Mouse (Mus musculus) left cerebral cortex, postnatal 25 days (tissue): ENCODE measurements at regions not wholly inside any gene's neighbourhood (a gene's known extent, or its start where the extent isn't known, plus 50 kb on each side); places are given as distances from the start of the nearest gene placed in this dataset.

Source experiments
- DNase-seq, 2 experiments: peaks; one replicate each; pipeline ENCODE4 v3.0.0; 2022; ENCODE audit warnings: low spot score in 2 of 2, mixed read lengths in 1 of 2
- intact Hi-C: fragments of 180-260 bp; cut with DNase I; formaldehyde crosslinking; loops from one replicate; pipeline ENCODE4 v1.15.1; 2025

- DNase-seq: no peak
- intact Hi-C loops: no loop called here
Measured at GRCm38 (mm10) chr13:44290199-44290598, 439.1 kb upstream of the Jarid2 start.

- DNase-seq: no peak
- intact Hi-C loops: no loop called here
Measured at GRCm38 (mm10) chr13:44292476-44293056, 436.7 kb upstream of the Jarid2 start.

- DNase-seq: peak; percentile 44 to 71
- intact Hi-C loops: no loop called here
Measured at GRCm38 (mm10) chr13:44293736-44294416, 435.4 kb upstream of the Jarid2 start.

- no peak for DNase-seq
Measured at GRCm38 (mm10) chr13:44295621-44296020, 433.7 kb upstream of the Jarid2 start.

GRCm38 (mm10) chr13:44300611-44301010, 428.7 kb upstream of the Jarid2 start:
- intact Hi-C loops: no loop called here
- DNase-seq: no peak

More at GRCm38 (mm10) chr13:44295621-44296020, 433.7 kb upstream of the Jarid2 start:
- intact Hi-C loops: no loop called here

- no peak for DNase-seq
- intact Hi-C loops: no loop called here
Measured at GRCm38 (mm10) chr13:44301215-44301614, 428.1 kb upstream of the Jarid2 start.

GRCm38 (mm10) chr13:44301936-44302335, 427.3 kb upstream of the Jarid2 start:
- no peak for DNase-seq
- intact Hi-C loops: no loop called here

GRCm38 (mm10) chr13:44305134-44305991, 423.9 kb upstream of the Jarid2 start:
- intact Hi-C loops: no loop called here
- no peak for DNase-seq

GRCm38 (mm10) chr13:44306275-44307050, 422.8 kb upstream of the Jarid2 start:
- intact Hi-C loops: no loop called here
- DNase-seq: peak; percentile 41 to 80

GRCm38 (mm10) chr13:44308227-44308626, 421.0 kb upstream of the Jarid2 start:
- peak in 1 of 2 experiments; percentile 36 for DNase-seq
- intact Hi-C loops: no loop called here

- intact Hi-C loops: no loop called here
- no peak for DNase-seq
Measured at GRCm38 (mm10) chr13:44312237-44312636, 417.0 kb upstream of the Jarid2 start.

GRCm38 (mm10) chr13:44316747-44317446, 412.4 kb upstream of the Jarid2 start:
- peak in 1 of 2 experiments; percentile 83 for DNase-seq
- intact Hi-C loops: loop anchor here (1.0 to 5.0 kb wide), 3 partner anchors 82 to 415 kb away; no protein-coding TSS in a partner anchor

- peak in 1 of 2 experiments; percentile 81 for DNase-seq
- intact Hi-C loops: loop anchor here (1.0 to 5.0 kb wide), 3 partner anchors 83 to 415 kb away; no protein-coding TSS in a partner anchor
Measured at GRCm38 (mm10) chr13:44317596-44317995, 411.7 kb upstream of the Jarid2 start.

- DNase-seq: no peak
- intact Hi-C loops: loop anchor here (5.0 kb wide), 1 partner anchor 413 kb away; no protein-coding TSS in a partner anchor
Measured at GRCm38 (mm10) chr13:44319101-44319500, 410.2 kb upstream of the Jarid2 start.

- intact Hi-C loops: loop anchor here (5.0 kb wide), 1 partner anchor 413 kb away; no protein-coding TSS in a partner anchor
Measured at GRCm38 (mm10) chr13:44319511-44319910, 409.8 kb upstream of the Jarid2 start.

GRCm38 (mm10) chr13:44320311-44320710, 409.0 kb upstream of the Jarid2 start:
- intact Hi-C loops: no loop called here
- DNase-seq: no peak

More at GRCm38 (mm10) chr13:44319511-44319910, 409.8 kb upstream of the Jarid2 start:
- DNase-seq: no peak

GRCm38 (mm10) chr13:44321009-44321596, 408.2 kb upstream of the Jarid2 start:
- intact Hi-C loops: no loop called here
- DNase-seq: peak in 1 of 2 experiments; percentile 70

GRCm38 (mm10) chr13:44328416-44328815, 400.9 kb upstream of the Jarid2 start:
- no peak for DNase-seq
- intact Hi-C loops: no loop called here
